Mouse (Mus musculus) layer of hippocampus, postnatal 14 days (tissue): ENCODE results near the gene Dgki. TPM values are rescaled to one million over a fixed set of nuclear protein-coding genes. Genes with fewer than 3 reads are reported as not detected.

Experiments
- DNase-seq, 2 experiments: peaks; one replicate each; pipeline ENCODE4 v3.0.0; 2021 to 2022; ENCODE audit warnings: low spot score in 2 of 2, mixed read lengths in 1 of 2
- total RNA-seq, 2 experiments: library from RNA; stranded (reverse); gene quantifications; 2 replicates each; pipeline ENCODE4 v1.2.3; 2021

The Dgki gene
- total RNA-seq, 2 experiments from 2014 or later, result 51.7 to 57.8 TPM

DNA sequence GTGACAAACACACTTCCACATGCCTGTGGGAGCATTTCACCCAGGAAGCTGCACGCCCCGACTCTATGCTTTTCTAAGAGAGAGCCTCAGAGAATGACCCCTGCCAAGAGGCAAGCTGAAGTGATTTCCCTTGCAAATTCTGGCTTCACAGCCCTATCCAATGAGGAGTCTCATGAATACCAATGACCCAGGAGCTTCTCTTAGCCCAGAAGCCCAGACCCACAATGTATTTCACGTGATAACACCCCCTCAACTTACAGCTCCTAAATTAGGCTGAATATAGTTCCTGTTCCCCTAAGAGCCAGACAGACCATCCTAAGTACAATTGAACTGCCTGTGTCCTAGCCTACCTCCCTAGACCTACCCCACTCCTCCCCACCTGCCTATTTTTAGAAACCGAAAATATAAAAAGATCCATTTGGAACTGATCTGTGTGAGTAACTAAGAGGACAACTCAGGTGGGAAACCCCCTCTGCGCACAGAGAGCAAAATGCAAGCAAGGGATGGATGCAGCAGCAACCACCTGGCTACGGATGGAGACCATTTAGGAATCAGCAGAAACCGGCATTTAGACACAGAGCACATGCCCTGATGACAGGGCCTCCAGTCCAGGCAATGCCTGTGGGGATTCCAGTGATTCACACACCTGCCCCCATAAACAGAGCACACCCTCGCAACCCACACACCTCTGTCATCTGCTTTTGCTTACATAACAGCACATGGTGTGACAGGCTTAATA lies 2.1 kb downstream of the Dgki start:
- DNase-seq, result peak; percentile 22 to 34

GRCm38 (mm10) chr6:37292068-37292467 lies 7.9 kb downstream of the Dgki start:
- DNase-seq, result no peak

- no peak for DNase-seq
Measured at GRCm38 (mm10) chr6:37291171-37291570, 8.8 kb downstream of the Dgki start.

DNA sequence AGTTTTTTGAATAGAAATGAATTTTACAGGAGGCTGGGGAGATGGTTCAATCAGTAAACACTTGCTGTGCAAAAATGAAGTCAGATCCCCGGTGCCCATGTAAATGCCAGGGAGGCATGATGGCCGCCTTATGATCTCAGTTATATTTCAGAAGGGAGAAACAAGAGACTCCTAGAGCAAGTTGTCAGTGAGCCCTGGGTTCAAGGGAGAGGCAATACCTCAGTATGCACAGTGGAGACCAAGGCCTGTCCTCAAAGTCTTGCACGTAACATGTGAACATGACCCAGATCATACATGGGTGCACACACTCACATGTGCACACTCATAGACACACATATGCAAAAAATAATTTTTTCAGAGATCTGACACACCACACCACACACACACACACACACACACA lies 9.3 kb downstream of the Dgki start:
- no peak for DNase-seq

- no peak for DNase-seq
Measured at GRCm38 (mm10) chr6:37286134-37286533, 13.8 kb downstream of the Dgki start.

DNA sequence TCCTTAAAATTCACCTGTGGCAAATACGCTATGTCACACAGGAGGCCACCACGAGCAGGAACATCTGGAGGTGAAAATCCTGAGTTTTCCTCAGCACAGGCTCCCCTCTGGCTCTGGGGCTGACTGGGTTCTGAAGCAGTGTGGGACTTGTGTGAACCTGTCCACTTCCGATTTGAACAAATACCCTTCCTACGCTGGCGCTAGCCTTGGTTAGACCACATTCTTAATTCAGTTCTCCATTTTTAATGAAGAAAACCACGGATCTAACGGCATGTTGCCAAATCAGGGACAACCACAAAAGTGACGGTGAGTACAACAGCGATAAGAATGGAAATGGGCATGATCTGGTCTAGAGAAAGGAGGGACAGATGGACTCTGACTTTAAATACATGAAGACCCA lies 15.1 kb downstream of the Dgki start:
- no peak for DNase-seq

DNA sequence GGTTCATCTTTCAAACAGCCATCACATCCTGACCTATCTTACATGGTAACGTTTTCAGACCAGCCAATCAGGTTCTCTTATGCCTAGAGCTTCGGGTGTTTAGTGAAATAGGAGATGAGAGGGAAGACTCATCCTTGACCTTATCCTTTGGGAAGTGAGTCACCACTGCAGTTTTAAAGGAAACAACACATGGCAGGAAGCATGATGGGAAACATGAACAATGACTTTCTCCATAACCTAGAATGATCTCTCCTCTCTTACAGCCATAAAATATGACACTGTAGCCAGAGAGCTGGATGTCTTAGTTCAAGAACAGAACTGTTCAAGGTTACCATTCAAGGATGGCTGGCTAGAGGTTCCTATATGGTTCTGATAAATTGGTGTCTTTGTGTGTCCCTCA lies 16.6 kb downstream of the Dgki start:
- no peak for DNase-seq

- no peak for DNase-seq
Measured at GRCm38 (mm10) chr6:37282659-37283058, 17.3 kb downstream of the Dgki start.

GRCm38 (mm10) chr6:37276834-37277715 lies 22.9 kb downstream of the Dgki start:
- no peak for DNase-seq

GRCm38 (mm10) chr6:37276181-37276580 lies 23.8 kb downstream of the Dgki start:
- no peak for DNase-seq

DNA sequence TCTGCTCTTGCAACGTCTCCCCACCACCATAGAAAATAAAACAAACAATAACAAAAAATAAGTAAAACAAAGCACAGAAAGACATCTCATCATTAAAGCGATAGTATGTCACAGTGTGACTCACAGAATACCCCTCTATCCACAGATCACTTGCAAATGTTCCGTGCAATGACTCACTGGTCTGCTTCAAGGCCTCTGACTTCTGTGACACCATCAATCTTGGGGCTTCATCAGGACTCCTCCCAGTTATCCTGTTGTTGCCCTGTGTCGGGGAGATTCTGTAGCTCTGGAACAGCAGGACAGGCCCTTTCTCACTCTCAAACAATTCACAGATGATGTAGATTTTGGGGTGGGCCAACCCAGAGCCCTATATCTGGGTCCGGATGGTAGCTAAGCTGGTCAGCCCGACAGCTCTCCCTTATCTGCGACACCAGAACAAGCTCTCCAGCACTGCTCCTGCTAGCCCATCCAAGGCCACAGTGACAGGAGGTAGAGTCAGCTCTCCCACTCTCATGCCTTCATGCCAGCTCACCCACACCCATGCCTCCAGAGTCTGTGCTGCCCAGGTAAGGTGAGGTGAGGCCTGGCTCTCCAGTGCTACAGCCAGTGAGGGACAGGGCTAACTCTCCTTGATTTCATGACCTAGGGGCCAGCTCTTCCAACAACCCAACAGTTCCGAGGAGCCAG lies 28.9 kb downstream of the Dgki start:
- DNase-seq, result no peak

- DNase-seq, result peak in 1 of 2 experiments; percentile 49
Measured at GRCm38 (mm10) chr6:37268589-37268988, 31.4 kb downstream of the Dgki start.

- DNase-seq, result no peak
Measured at GRCm38 (mm10) chr6:37267952-37268351, 32.0 kb downstream of the Dgki start.

DNA sequence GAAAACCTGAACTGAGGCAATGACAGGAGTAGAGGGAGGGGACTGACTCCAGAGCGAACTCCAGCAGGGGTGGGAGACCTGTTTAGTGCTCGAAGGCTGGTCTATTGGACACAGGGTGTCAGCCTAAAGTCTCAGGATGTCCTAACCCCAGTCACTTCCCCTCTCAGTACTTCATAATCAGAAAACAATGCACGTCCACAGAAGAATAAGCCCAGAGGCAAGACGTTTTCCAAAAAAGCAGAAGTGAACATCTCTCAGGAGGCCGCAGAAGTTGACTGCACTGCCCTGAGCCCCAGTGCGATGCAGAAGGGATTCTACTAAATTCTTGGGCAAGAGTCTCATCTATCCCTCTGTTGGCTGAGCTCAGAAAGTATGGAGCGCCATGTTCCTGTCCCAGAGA lies 37.5 kb downstream of the Dgki start:
- DNase-seq, result no peak

DNA sequence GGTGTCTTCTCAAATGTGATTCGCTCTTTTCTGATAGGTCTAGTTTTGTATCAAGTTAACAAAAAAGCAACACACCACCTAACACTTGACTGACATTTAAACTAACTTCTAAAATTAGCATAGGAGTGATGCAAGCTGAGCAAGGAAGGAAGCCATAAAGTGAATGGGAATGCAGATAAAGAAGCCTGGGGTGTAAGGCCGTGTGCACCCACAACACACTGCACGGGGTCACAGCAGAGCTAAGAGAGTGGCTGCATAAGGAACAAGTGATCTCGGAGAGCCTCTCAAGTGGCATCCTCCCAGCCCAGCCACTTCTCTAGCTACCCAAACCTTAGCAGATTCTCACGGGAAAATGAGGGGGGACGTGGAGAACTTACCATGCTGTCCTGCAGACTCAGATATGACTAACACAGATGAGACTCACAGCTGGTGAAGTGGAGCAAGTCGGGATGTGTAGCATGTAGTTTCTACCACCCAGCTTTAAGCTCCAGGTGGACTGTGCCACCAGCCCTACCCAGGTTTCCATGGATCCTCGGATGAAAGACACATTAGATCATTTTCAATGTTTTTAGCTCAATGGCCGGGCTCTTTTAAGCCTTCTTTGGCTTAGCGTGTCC lies 38.6 kb downstream of the Dgki start:
- no peak for DNase-seq

DNA sequence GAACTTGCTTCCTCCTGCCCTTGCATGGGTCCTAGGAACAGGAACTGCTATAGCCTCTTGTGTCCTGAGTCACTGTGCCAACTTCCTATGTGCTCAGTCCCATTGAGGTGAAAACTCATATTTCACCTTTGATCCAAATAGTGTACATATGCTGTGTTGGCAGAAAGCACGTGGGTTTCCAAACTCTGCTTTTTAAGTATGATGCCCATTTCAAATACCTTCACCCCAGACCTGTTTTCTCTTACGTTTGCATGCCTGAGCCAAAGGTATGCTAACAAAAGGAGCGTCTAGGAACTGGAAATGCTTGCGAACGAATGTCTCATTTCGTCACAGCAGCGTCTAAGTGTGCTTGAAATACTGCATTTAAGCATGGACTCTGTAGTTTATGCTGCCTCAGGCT lies 41.3 kb downstream of the Dgki start:
- no peak for DNase-seq

GRCm38 (mm10) chr6:37254144-37254543 lies 45.8 kb downstream of the Dgki start:
- DNase-seq, result no peak

DNA sequence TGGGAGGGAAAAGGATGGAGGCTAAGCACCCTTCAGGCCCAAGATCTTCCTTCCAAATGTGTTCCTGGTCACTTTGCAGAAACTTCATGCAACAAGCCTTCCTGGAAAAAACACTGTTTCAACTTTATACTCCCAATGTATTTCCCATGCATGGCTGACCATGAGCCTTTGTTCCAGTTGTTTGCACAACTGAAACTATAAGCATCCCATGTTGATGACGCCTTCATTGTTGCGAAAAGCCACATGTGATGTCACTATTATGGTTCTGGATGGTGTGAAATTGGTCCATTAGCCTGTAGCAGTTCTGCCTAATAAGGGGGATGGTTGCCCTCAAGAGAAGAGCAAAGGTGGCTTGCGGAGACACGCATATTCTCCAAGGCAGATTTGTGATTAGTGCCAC lies 47.4 kb downstream of the Dgki start:
- no peak for DNase-seq

DNA sequence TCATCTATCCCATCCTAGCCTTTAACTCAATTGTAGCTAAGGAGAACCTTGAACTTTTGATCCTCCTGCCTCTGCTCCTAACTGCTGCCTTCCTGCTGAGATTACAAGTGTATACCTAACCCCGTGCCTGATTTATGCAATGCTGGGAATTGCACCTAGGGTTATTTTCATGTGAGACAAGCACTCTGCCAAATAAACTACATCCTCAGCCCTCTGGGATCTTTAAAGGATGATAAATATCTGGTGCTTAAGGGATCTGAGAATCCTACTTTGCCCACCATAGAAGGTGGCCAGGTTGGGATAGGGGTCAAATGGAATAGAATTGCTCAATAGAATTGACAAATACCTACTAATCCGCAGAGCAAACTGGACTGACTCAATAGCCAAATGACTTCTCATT lies 49.3 kb downstream of the Dgki start:
- DNase-seq, result no peak

GRCm38 (mm10) chr6:37245757-37246156 lies 54.2 kb downstream of the Dgki start:
- peak in 1 of 2 experiments; percentile 54 for DNase-seq

GRCm38 (mm10) chr6:37244074-37244473 lies 55.9 kb downstream of the Dgki start:
- no peak for DNase-seq

- DNase-seq, result no peak
Measured at GRCm38 (mm10) chr6:37242769-37243121, 57.2 kb downstream of the Dgki start.
